ENCODE assay signal across 27 mouse cellular contexts in genomic region chr7:118786091-118786490, GRCm38 (mm10). TPM values are rescaled to one million over a fixed set of nuclear protein-coding genes. Genes with fewer than 3 reads are reported as not detected.
DNase-seq lines count a peak whose midpoint lies in the region; ATAC-seq and TF ChIP-seq lines count a peak whose summit lies in the region.
"Had no signal": no experiment of that assay in that cellular context is flagged by ENCODE, and none has a peak within 500 bp of the region (broad histone marks: within the 10 kb centered on the region; RNA-seq: fewer than 3 reads in every experiment).

No protein-coding gene starts in this region.

- no peaks in the 10 kb centered on the region for H3K9me3 ChIP-seq in kidney, embryonic 16.5 days (ENCODE audit: low read length)
- no peaks in the 10 kb centered on the region for H3K9me3 ChIP-seq in kidney, embryonic 15.5 days (replicated peaks)
- H3K9me3 ChIP-seq: forebrain, embryonic 10.5 days; forebrain, embryonic 13.5 days; G1E; heart, embryonic 10.5 days; heart, embryonic 13.5 days had no signal

- no peak overlapping the region for H3K4me2 ChIP-seq in kidney, embryonic 16.5 days (replicated peaks; ENCODE audit: low read depth, low read length)
- no peak overlapping the region for H3K4me2 ChIP-seq in kidney, embryonic 15.5 days
- H3K4me2 ChIP-seq: forebrain, embryonic 13.5 days; heart, embryonic 13.5 days; hindbrain, embryonic 14.5 days had no signal

- peak; percentile 76 for DNase-seq in kidney, adult 2 months
- peak; percentile 47 for DNase-seq in kidney, postnatal 14 days
- DNase-seq in kidney, postnatal 36 days: peak; percentile 44 to 61
- no peak for DNase-seq in adrenal gland, postnatal 4 days (ENCODE audit: low spot score in 2 of 2)
- DNase-seq: adrenal gland, postnatal 10 days; adrenal gland, postnatal 36 days; B cell, adult 2 months; cerebellum, adult 11-12 months; cerebellum, adult 8-10 months; cerebellum, postnatal 14 days; gastrocnemius, postnatal 10 days; gastrocnemius, postnatal 36 days; heart, adult 2 months; heart, postnatal 14 days; heart, postnatal 4 days had no signal

- no peak for ATAC-seq in kidney, embryonic 16.5 days (ENCODE audit: low FRiP score, low TSS enrichment)
- no peak for ATAC-seq in kidney, embryonic 15.5 days (replicated peaks; ENCODE audit: low FRiP score)
- ATAC-seq: forebrain, embryonic 13.5 days; forebrain, embryonic 16.5 days; hindbrain, postnatal 0 days; Patski had no signal

- no peak overlapping the region for H3K9ac ChIP-seq in kidney, embryonic 16.5 days (replicated peaks; ENCODE audit: low read length)
- H3K9ac ChIP-seq in kidney, embryonic 15.5 days: no peak overlapping the region
- H3K9ac ChIP-seq: forebrain, embryonic 13.5 days; heart, embryonic 13.5 days; hindbrain, embryonic 14.5 days had no signal

- H3K4me3 ChIP-seq in kidney, adult 2 months (ENCODE audit: insufficient read depth, low read depth, low read length): no peak overlapping the region
- H3K4me3 ChIP-seq in kidney, embryonic 16.5 days (ENCODE audit: low read length): no peak overlapping the region
- H3K4me3 ChIP-seq in kidney, embryonic 15.5 days (replicated peaks): no peak overlapping the region
- H3K4me3 ChIP-seq: forebrain, embryonic 10.5 days; forebrain, embryonic 13.5 days; heart, adult 2 months; heart, embryonic 10.5 days; heart, embryonic 13.5 days had no signal

- no peaks in the 10 kb centered on the region for H3K27me3 ChIP-seq in kidney, adult 2 months (replicated peaks; ENCODE audit: control insufficient read depth, insufficient read depth, low read length)
- H3K27me3 ChIP-seq in kidney, embryonic 16.5 days (ENCODE audit: insufficient read depth, low read length): no peaks in the 10 kb centered on the region
- no peaks in the 10 kb centered on the region for H3K27me3 ChIP-seq in kidney, embryonic 15.5 days
- H3K27me3 ChIP-seq: CH12.LX; forebrain, embryonic 13.5 days; heart, embryonic 13.5 days; Patski had no signal

- TF ChIP-seq POLR2A in kidney, adult 2 months (IDR thresholded peaks at IDR 0.05; ENCODE audit: low read depth, low read length): no peak

- 59% methylated on average over 6 of the region's 6 CpGs for WGBS in kidney, adult 2 months
- 75% methylated on average over 6 of the region's 6 CpGs for WGBS in kidney, embryonic 16.5 days
- 78% methylated on average over 6 of the region's 6 CpGs for WGBS in kidney, embryonic 15.5 days

- H3K27ac ChIP-seq in kidney, adult 2 months (ENCODE audit: insufficient read depth, low read depth, low read length): no peak overlapping the region
- no peak overlapping the region for H3K27ac ChIP-seq in kidney, embryonic 16.5 days (ENCODE audit: low read length)
- no peak overlapping the region for H3K27ac ChIP-seq in kidney, embryonic 15.5 days
- H3K27ac ChIP-seq: forebrain, embryonic 10.5 days; forebrain, embryonic 13.5 days; heart, adult 2 months; heart, embryonic 10.5 days; heart, embryonic 13.5 days; hindbrain, embryonic 14.5 days; hindbrain, postnatal 0 days had no signal

- no peak for TF ChIP-seq CTCF in kidney, adult 2 months (conservative IDR thresholded peaks at IDR 0.05; ENCODE audit: insufficient read depth, insufficient read length, low read depth, low read length)

- H3K36me3 ChIP-seq in kidney, adult 2 months (ENCODE audit: control insufficient read depth, insufficient read depth, low read length): no peaks in the 10 kb centered on the region
- peaks cover under 1% of the 10 kb centered on the region; the same call in 1 of the 2 replicates for H3K36me3 ChIP-seq in kidney, embryonic 16.5 days (ENCODE audit: insufficient read depth, low read length)
- peaks cover 25% of the 10 kb centered on the region for H3K36me3 ChIP-seq in kidney, embryonic 15.5 days

- peaks cover 10% of the 10 kb centered on the region; the same call in 1 of the 2 replicates for H3K4me1 ChIP-seq in kidney, adult 2 months (ENCODE audit: control insufficient read depth, insufficient read depth, low read length)
- peaks cover 5% of the 10 kb centered on the region; the same call in 1 of the 2 replicates for H3K4me1 ChIP-seq in kidney, embryonic 16.5 days (ENCODE audit: insufficient read depth, low read length)
- H3K4me1 ChIP-seq in kidney, embryonic 15.5 days: 0 out of 2 replicates have a peak, but pooled peaks cover 4% of the 10 kb centered on the region
- H3K4me1 ChIP-seq: forebrain, embryonic 13.5 days had no signal

RNA-seq across cellular contexts. Expression of gene Vps35l, which starts 46.1 kb away (rescaled TPM):
- polyA plus RNA-seq in kidney, adult 2 months (2012; rRNA removed): 52.4 and 58.3 TPM in 2 replicates
- polyA plus RNA-seq in kidney, embryonic 16.5 days (2015; fragmentation: Nextera tagmentation; extraction: Ambion mirVana): 72.8 and 81.0 TPM in 2 replicates
- polyA plus RNA-seq in kidney, embryonic 15.5 days (2015; fragmentation: Nextera tagmentation; extraction: Ambion mirVana): 66.1 and 72.0 TPM in 2 replicates
- total RNA-seq in adrenal gland, postnatal 4 days (2021): 10 to 100 TPM; 71.2 to 75.3 TPM

Comparison
In these comparisons a context has a peak if more than half of its experiments do, and no peak if none do; other contexts are left out.
1. DNase-seq: peak in kidney, adult 2 months (single experiment), kidney, postnatal 14 days (single experiment) and kidney, postnatal 36 days (2 of 2); none in adrenal gland, postnatal 4 days (0 of 2).